Mouse (Mus musculus) embryonic fibroblast, embryonic 13.5 days (primary cell): ENCODE results near the gene Hps4. TPM values are rescaled to one million over a fixed set of nuclear protein-coding genes. Genes with fewer than 3 reads are reported as not detected.
"Not testable (repeated sequence)": the region's sequence is repeated elsewhere in the genome, so short reads cannot be mapped to it uniquely, and the experiment has no call there.

Experiments
- H3K27ac ChIP-seq: 2 replicates; pipeline ENCODE4 v1.5.1; 2012; ENCODE audit warnings: low read length, control low read depth, inconsistent platforms; ENCODE audit not compliant: insufficient read depth
- H3K4me1 ChIP-seq: 2 replicates; pipeline ENCODE4 v1.6.1; 2011; ENCODE audit warnings: low read length; ENCODE audit not compliant: control insufficient read depth, insufficient read depth
- H3K4me3 ChIP-seq: 2 replicates; pipeline ENCODE4 v1.5.1; 2011; ENCODE audit warnings: mild to moderate bottlenecking, control low read depth, low read length; ENCODE audit not compliant: insufficient read depth
- CTCF ChIP-seq: IDR thresholded peaks from 2 replicates; pipeline ENCODE4 v1.5.1; 2011; ENCODE audit warnings: mild to moderate bottlenecking, control low read depth, low read length, moderate library complexity, borderline replicate concordance; ENCODE audit not compliant: insufficient read depth
- POLR2A ChIP-seq: IDR thresholded peaks from 2 replicates; pipeline ENCODE4 v1.6.1; 2011; ENCODE audit warnings: low read depth, mild to moderate bottlenecking, control low read depth, low read length, moderate library complexity
- polyA plus RNA-seq: library from polyadenylated mRNA; stranded (reverse); fragments of >200 nt; gene quantifications from 2 replicates; pipeline ENCODE4 v1.2.4, GENCODE M21; 2011; ENCODE audit warnings: low read depth; ENCODE audit not compliant: missing spikeins, insufficient read length

Hps4 gene
- polyA plus RNA-seq, 1 experiment, result 24.3 TPM

DNA sequence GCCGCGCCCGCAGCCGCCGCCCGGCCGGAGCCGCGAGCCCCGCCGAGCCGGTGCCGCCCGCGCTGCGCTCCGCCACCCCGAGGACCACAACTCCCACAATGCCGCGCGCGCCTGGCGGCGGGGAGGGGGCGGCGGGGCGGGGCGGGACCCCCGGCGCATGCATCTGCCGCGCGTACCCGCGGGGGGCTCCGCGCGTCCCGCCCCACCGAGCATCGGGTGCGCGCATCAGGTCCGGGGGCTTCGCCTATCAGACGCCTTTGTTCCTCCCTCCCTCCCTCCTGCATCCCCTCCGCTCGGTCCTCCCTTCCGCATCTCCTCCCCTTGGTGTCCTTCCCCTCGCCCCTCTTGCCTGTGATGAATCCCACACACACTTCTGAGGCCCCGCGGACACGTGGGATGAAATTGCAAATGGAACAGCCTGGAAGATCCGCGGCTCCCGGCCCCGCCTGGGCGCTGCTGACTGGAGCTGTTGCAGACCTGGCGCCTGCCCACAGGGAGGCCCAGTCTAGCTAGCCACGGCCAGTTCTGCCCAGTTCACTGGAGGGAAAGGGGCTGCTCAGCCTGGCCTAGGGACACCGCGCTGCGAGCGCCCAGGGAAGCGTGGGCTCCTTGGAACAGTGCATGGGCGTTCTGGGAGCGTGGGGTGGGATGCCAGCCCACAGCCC lies 52.0 kb downstream of the Hps4 start, which contains the start of gene Asphd2:
Gene Asphd2 (minus strand): TSS at position 88 of the 665 bp plus-strand sequence.
- no peak within 1 kb of the TSS for H3K27ac ChIP-seq
- H3K4me3 ChIP-seq, result peak within 1 kb of the TSS; percentile 60
- TF ChIP-seq POLR2A (peak; percentile 37), CTCF (no peak)
- H3K4me1 ChIP-seq, result no peaks in the 10 kb centered on the region

DNA sequence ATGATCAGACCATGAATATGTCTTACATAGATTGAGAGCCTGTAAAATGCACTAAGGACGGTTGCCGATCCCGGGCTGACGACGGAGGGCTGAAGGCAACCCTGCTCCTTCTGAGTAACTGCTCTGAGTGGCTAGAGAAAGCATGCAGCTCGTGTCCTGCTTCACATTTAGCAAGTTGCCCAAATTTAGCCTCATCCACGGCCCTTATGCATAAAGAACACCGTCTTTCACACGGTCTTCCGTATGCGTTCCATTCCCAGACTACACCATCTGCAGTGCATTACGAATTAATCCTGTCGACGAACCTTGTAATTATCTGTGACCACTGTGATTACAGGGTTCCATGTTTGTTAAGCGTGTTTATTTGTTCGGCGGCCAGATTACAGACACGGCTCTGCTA lies 53.2 kb downstream of the Hps4 start:
- TF ChIP-seq CTCF (no peak), POLR2A (no peak)
- H3K27ac ChIP-seq, result no peak overlapping the region
- H3K4me3 ChIP-seq, result no peak overlapping the region
- no peaks in the 10 kb centered on the region for H3K4me1 ChIP-seq

DNA sequence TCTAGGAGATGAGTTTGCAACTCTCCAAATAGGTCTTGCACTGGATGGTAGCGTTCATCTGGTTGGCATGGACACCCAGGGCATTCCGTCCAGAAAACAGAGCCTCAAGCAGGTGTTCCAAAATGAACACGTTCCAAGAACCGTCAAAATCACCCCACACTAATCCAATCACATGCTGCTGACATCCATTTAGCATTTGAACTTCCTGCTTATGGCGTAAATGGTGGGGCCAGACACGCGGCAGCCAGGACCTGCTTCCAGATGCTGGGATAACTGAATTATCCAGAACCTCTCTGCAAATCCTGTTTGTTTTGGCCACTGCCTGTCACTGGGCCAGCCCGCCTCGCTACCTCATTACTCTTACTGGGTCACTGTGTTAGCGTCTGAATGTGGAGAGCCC lies 56.4 kb downstream of the Hps4 start:
- TF ChIP-seq CTCF, result no peak
- TF ChIP-seq POLR2A, result no peak
- Histone ChIP-seq H3K4me3 (no peak overlapping the region), H3K4me1 (no peaks in the 10 kb centered on the region), H3K27ac (no peak overlapping the region)

DNA sequence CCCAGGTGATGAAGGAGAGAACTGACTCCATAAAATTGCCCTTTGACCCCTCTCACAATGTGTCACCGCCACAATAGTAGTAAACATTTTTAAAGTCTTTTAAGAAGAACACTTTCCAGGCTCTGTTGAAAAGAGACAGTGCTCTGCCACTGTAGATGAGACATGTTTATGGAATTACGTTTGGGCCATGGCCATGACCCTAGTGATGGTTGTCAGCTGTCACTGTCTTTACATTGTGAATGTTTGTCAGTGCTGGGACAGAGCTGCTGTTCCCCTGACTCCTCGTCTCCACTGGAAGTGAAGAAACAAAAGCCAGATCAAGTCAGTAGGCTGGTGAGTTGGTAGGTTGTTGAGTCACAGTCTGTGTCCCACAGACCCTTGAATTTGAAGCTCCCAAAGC lies 59.6 kb downstream of the Hps4 start:
- Histone ChIP-seq H3K27ac (no peak overlapping the region), H3K4me1 (no peaks in the 10 kb centered on the region), H3K4me3 (no peak overlapping the region)
- no peak for TF ChIP-seq CTCF
- no peak for TF ChIP-seq POLR2A

DNA sequence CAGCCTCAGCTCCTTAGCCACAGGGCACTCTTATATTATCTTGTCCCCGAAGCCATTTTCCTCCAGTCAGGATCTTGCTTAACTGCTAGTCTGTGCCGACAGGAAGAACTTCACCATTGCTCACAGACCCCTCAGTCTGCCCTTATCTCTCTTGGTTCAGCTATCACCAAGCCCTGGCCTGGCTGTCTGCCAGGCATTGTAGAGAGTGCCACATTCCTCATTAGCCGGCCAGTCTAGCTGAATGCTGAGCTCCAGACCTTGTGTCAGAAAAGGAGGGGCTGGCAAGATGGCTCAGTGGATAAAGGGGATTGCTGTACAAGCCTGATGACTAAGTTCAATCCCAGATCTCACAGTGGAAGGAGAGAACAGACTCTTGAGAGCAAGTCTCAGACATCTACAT lies 63.1 kb downstream of the Hps4 start:
- Histone ChIP-seq H3K27ac (no peak overlapping the region), H3K4me1 (no peaks in the 10 kb centered on the region), H3K4me3 (no peak overlapping the region)
- no peak for TF ChIP-seq CTCF

DNA sequence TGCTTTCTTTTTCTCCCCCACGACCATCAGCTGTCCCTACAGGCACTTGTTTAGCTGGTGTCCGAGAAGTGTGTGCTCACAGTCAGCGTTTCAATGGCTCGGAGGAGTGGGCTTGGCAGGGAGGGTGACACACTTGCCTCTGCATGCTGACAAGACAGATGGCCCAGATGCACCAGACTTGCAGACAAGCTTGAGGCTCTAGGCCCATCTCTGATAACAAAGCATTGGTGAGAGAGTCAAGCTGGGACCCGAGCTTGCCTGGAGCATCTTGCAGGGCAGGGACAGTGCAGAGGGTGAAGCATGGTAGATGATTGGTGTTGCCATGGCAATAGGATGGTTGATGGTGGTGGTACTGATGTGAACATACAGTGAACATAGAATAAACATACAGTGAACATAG lies 66.4 kb downstream of the Hps4 start:
- Histone ChIP-seq H3K4me1 (0 out of 2 replicates have a peak, but pooled peaks cover 4% of the 10 kb centered on the region), H3K4me3 (no peak overlapping the region), H3K27ac (no peak overlapping the region)
- no peak for TF ChIP-seq CTCF
- TF ChIP-seq POLR2A, result no peak

DNA sequence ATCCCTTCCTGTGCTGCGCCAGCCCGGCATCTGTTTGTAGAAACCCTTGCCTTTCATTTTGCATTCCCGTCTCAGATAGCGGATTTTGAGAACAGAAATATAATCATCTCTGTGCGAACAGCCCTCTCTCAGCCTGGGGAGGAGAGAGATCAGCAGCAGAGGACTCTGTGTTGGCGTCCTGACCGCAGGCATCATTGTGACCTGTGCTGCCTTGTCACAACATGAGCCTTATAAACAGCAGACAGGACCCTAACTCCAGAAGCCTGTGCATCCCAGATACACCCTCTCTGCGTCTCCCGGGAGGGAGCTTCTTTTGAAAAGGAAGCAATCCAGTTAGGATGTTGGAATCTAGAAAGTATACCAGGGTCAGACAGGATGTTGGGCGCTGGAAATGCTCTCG lies 68.2 kb downstream of the Hps4 start:
- Histone ChIP-seq H3K4me1 (0 out of 2 replicates have a peak, but pooled peaks cover 4% of the 10 kb centered on the region), H3K27ac (no peak overlapping the region), H3K4me3 (no peak overlapping the region)
- no peak for TF ChIP-seq POLR2A
- TF ChIP-seq CTCF, result no peak

DNA sequence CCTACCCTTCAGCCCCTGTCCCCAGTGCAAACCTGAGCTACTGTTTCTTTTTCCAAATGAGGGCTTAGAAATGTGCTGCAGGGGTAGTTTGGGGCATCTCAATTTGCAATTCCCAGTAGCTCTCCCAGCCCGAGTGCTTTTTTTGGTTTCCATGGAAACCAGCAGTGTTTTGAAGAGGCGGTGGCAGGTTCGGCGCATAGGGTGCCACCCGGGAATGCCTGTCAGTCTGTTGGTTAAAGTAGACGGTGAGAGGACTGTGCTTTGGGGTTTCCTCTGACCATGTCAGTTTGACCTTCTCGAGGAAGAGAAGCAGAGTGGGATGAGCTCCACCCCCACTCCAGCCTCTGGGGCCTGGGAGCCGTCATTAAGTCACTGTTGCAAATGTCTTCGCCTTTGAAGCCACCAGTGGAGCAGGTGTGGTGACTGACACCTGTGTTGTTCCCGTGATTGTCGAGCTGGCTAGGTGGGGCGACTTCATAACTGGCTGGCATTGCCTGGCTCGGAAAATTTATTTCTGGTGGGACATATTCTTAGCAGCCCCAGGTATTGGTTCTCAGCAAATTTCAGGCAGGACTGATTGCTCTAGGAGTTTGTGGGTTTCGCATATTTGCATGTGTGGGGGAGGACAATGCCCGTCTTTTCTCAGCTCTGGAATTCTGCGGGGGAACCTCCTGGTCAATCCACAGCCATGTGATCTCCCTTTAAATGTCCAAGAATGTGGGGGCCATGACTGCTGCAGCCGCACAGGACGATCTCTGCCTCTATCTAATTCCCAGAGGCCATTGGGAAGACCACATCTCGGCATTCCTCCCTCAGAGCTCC lies 68.8 kb downstream of the Hps4 start:
- no peak for TF ChIP-seq CTCF
- no peak for TF ChIP-seq POLR2A
- Histone ChIP-seq H3K27ac (no peak overlapping the region), H3K4me1 (0 out of 2 replicates have a peak, but pooled peaks cover 4% of the 10 kb centered on the region), H3K4me3 (no peak overlapping the region)

DNA sequence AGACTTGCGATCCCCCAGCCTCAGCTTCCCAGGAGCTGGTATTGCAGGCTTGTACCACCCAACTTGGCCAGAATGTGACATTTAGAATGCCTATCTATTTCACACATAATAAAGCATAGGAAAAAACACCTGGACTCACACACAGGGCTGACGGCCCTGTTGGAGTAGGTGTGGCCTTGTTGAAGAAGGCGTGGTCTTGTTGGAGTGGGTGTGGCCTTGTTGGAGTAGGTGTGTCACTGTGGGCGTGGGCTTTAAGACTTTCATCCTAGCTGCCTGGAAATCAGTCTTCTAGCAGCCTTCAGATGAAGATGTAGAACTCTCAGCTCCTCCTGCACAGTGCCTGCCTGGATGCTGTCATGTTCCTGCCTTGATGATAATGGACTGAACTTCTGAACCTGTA lies 69.9 kb downstream of the Hps4 start:
- not testable (repeated sequence) for H3K4me3 ChIP-seq, H3K4me1 ChIP-seq, H3K27ac ChIP-seq

DNA sequence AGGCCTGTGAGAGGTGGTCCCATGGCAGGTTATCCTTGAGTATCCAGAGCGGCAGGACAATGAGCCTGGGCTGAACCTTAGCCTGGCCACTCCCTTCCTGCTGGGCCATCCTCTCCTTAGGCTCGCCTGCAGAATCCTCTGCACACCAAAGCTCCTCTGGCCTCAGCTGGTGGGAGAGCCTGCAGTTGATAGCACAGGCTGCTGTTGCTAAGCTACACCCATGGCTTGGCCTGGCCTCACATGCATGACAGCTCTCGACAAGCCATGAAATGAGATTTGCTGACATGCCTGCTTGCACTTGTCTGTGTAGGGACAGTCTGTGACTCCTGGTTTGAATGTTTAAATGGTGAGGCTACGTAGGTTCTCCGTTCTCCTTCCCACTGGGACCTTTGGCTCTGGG lies 73.8 kb downstream of the Hps4 start:
- TF ChIP-seq POLR2A (no peak), CTCF (no peak)
- Histone ChIP-seq H3K4me1 (0 out of 2 replicates have a peak, but pooled peaks cover under 1% of the 10 kb centered on the region), H3K4me3 (no peak overlapping the region), H3K27ac (no peak overlapping the region)

DNA sequence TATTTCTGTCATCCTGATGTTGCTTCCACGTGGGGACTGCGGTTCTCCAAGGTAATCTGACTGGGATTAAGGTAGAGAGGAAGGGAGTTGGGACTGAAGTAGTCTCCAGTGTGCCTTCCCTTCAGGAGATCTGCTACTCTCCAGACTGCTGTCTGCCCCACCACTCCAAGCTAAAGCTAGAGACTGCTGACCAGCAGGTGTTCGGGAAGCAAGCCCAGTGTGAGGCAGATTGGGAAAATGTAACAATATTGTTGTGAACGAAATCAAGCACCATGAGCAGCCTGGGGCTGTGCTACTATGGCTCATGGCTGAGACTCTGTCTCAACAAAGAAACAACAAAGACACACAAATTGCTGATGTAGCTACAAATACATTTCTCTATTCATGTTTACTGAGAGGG lies 75.1 kb downstream of the Hps4 start:
- H3K4me3 ChIP-seq, result no peak overlapping the region
- TF ChIP-seq POLR2A (no peak), CTCF (no peak)
- no peak overlapping the region for H3K27ac ChIP-seq
- H3K4me1 ChIP-seq, result no peaks in the 10 kb centered on the region
